Mouse (Mus musculus) forebrain, embryonic 14.5 days (tissue): ENCODE measurements around the gene Creb5. TPM values are rescaled to one million over a fixed set of nuclear protein-coding genes. Genes with fewer than 3 reads are reported as not detected.

Experiments
- ATAC-seq: fragments of 200-750 bp; cut with Nextera tagmentation; 2 replicates; pipeline ENCODE4 v1.8.0; 2017; ENCODE audit warnings: mild to moderate bottlenecking, moderate library complexity
- DNase-seq: peaks from one replicate; pipeline ENCODE4 v3.0.0-alpha.2; 2015; ENCODE audit warnings: low spot score
- H3K27ac ChIP-seq: fragments of 300-500 bp; sonication (generic); 2 replicates; pipeline ENCODE4 v1.5.1; 2014; ENCODE audit warnings: low read depth, mild to moderate bottlenecking, control low read depth, low read length, moderate library complexity
- H3K27me3 ChIP-seq: fragments of 300-500 bp; sonication (generic); replicated peaks from 2 replicates; pipeline ENCODE4 v1.6.1; 2014; ENCODE audit warnings: low read length, control low read depth, mixed read lengths; ENCODE audit not compliant: control insufficient read depth, insufficient read depth
- H3K36me3 ChIP-seq: fragments of 300-500 bp; sonication (generic); 2 replicates; pipeline ENCODE4 v1.6.1; 2014; ENCODE audit warnings: low read length, control low read depth; ENCODE audit not compliant: control insufficient read depth, insufficient read depth
- H3K4me1 ChIP-seq: fragments of 300-500 bp; sonication (generic); 2 replicates; pipeline ENCODE4 v1.6.1; 2014; ENCODE audit warnings: antibody characterized with exemption, low read length, control low read depth; ENCODE audit not compliant: control insufficient read depth, insufficient read depth
- H3K4me2 ChIP-seq: fragments of 300-500 bp; sonication (generic); 2 replicates; pipeline ENCODE4 v1.6.1; 2014; ENCODE audit warnings: mild to moderate bottlenecking, control low read depth, low read length
- H3K4me3 ChIP-seq: fragments of 300-500 bp; sonication (generic); 2 replicates; pipeline ENCODE4 v1.5.1; 2014; ENCODE audit warnings: low read depth, low read length, control low read depth
- H3K9ac ChIP-seq: fragments of 300-500 bp; sonication (generic); 2 replicates; pipeline ENCODE4 v1.6.1; 2014; ENCODE audit warnings: mild to moderate bottlenecking, low read length, control low read depth, moderate library complexity
- H3K9me3 ChIP-seq: fragments of 300-500 bp; sonication (generic); replicated peaks from 2 replicates; pipeline ENCODE4 v1.6.1; 2016; ENCODE audit warnings: low read length, control low read depth, mixed read lengths; ENCODE audit not compliant: control insufficient read depth
- WGBS: fragments of 180-500 bp; shearing (Covaris S2); extraction: QIAGEN DNeasy Blood & Tissue Kit; methylation state at CpG from one replicate; pipeline ENCODE4 v1.1.7; 2014; 5-methylcytosine and 5-hydroxymethylcytosine counted together
- polyA plus RNA-seq: library from polyadenylated mRNA; unstranded; fragments of >200 nt; fragmentation: Nextera tagmentation; extraction: Ambion mirVana; gene quantifications from 2 replicates; pipeline ENCODE4 v1.2.1, GENCODE M21; 2014

Creb5 gene
- polyA plus RNA-seq, 1 experiment from 2014 or later: 8.5 TPM

GRCm38 (mm10) chr6:53604386-53604785 lies 317.3 kb downstream of the Creb5 start:
- Histone ChIP-seq H3K9ac (no peak overlapping the region), H3K27me3 (no peaks in the 10 kb centered on the region), H3K4me2 (no peak overlapping the region), H3K9me3 (no peaks in the 10 kb centered on the region), H3K4me3 (no peak overlapping the region), H3K4me1 (no peaks in the 10 kb centered on the region), H3K36me3 (no peaks in the 10 kb centered on the region), H3K27ac (no peak overlapping the region)
- ATAC-seq (no peak), DNase-seq (no peak)
- 69% methylated on average over 3 of the region's 3 CpGs for WGBS

GRCm38 (mm10) chr6:53605184-53605583 lies 318.1 kb downstream of the Creb5 start:
- H3K9ac ChIP-seq: no peak overlapping the region

GRCm38 (mm10) chr6:53611451-53611945 lies 324.4 kb downstream of the Creb5 start:
- Histone ChIP-seq H3K36me3 (no peaks in the 10 kb centered on the region), H3K9me3 (no peaks in the 10 kb centered on the region), H3K4me2 (no peak overlapping the region), H3K27me3 (no peaks in the 10 kb centered on the region), H3K4me3 (no peak overlapping the region), H3K27ac (no peak overlapping the region), H3K9ac (no peak overlapping the region), H3K4me1 (peaks cover 9% of the 10 kb centered on the region; the same call in 1 of the 2 replicates)
- WGBS: 85% methylated on average over 5 of the region's 5 CpGs
- no peak for DNase-seq
- ATAC-seq: no peak

More at GRCm38 (mm10) chr6:53605184-53605583, 318.1 kb downstream of the Creb5 start:
- no peak overlapping the region for H3K4me3 ChIP-seq
- ATAC-seq (no peak), DNase-seq (no peak)
- H3K4me1 ChIP-seq: no peaks in the 10 kb centered on the region
- H3K4me2 ChIP-seq: no peak overlapping the region
- H3K27ac ChIP-seq: no peak overlapping the region
- H3K27me3 ChIP-seq: no peaks in the 10 kb centered on the region
- H3K9me3 ChIP-seq: no peaks in the 10 kb centered on the region
- WGBS: 67% methylated on average over 2 of the region's 2 CpGs
- no peaks in the 10 kb centered on the region for H3K36me3 ChIP-seq

- DNase-seq (no peak), ATAC-seq (no peak)
- no peak overlapping the region for H3K27ac ChIP-seq
- no peaks in the 10 kb centered on the region for H3K27me3 ChIP-seq
- no peak overlapping the region for H3K4me3 ChIP-seq
- no peak overlapping the region for H3K4me2 ChIP-seq
- H3K4me1 ChIP-seq: peaks cover 9% of the 10 kb centered on the region; the same call in 1 of the 2 replicates
- H3K36me3 ChIP-seq: no peaks in the 10 kb centered on the region
- H3K9ac ChIP-seq: no peak overlapping the region
- 42% methylated on average over 6 of the region's 6 CpGs for WGBS
- no peaks in the 10 kb centered on the region for H3K9me3 ChIP-seq
Observed at GRCm38 (mm10) chr6:53612681-53613080, 325.6 kb downstream of the Creb5 start.

- DNase-seq (no peak), ATAC-seq (no peak)
- Histone ChIP-seq H3K27me3 (no peaks in the 10 kb centered on the region), H3K36me3 (no peaks in the 10 kb centered on the region), H3K4me1 (peaks cover 9% of the 10 kb centered on the region; the same call in 1 of the 2 replicates), H3K4me2 (no peak overlapping the region), H3K4me3 (no peak overlapping the region), H3K9me3 (no peaks in the 10 kb centered on the region), H3K27ac (no peak overlapping the region), H3K9ac (no peak overlapping the region)
- 58% methylated on average over 9 of the region's 9 CpGs for WGBS
Observed at GRCm38 (mm10) chr6:53615440-53616211, 328.6 kb downstream of the Creb5 start.

DNA sequence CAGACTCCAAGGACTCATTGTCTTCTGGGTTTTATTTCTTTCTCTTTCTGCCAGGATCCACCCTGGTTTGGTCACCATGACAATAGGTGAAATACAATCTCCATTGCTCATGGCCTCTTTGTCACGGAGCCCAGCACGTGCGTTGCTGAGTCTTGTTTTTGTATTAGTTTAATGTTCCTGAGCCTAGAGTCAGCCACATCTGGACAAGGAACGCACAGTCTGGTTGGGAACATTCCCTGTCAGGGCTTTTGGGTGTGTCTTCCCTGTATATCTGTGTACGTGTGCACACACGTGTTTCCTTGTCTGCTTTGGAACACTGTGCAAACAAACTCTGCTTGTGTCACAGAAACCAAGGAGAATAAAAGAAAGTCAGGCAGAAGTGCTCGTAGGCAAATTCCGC lies 331.1 kb downstream of the Creb5 start:
- WGBS: 81% methylated on average over 8 of the region's 8 CpGs
- H3K4me3 ChIP-seq: no peak overlapping the region
- no peak overlapping the region for H3K27ac ChIP-seq
- H3K9me3 ChIP-seq: no peaks in the 10 kb centered on the region
- DNase-seq (no peak), ATAC-seq (no peak)
- H3K27me3 ChIP-seq: no peaks in the 10 kb centered on the region
- no peak overlapping the region for H3K9ac ChIP-seq
- no peaks in the 10 kb centered on the region for H3K36me3 ChIP-seq
- no peak overlapping the region for H3K4me2 ChIP-seq
- H3K4me1 ChIP-seq: peaks cover 8% of the 10 kb centered on the region; the same call in 1 of the 2 replicates

- Histone ChIP-seq H3K27ac (no peak overlapping the region), H3K4me1 (peaks cover 16% of the 10 kb centered on the region; the same call in 1 of the 2 replicates), H3K9ac (no peak overlapping the region), H3K4me2 (no peak overlapping the region), H3K4me3 (no peak overlapping the region), H3K36me3 (no peaks in the 10 kb centered on the region), H3K9me3 (no peaks in the 10 kb centered on the region), H3K27me3 (no peaks in the 10 kb centered on the region)
- 76% methylated on average over 1 of the region's 1 CpGs for WGBS
- DNase-seq (no peak), ATAC-seq (no peak)
Observed at GRCm38 (mm10) chr6:53619676-53620075, 332.6 kb downstream of the Creb5 start.

- DNase-seq (no peak), ATAC-seq (no peak)
- H3K9ac ChIP-seq: no peak overlapping the region
- no peak overlapping the region for H3K4me3 ChIP-seq
- H3K9me3 ChIP-seq: no peaks in the 10 kb centered on the region
- no peaks in the 10 kb centered on the region for H3K27me3 ChIP-seq
- WGBS: 92% methylated on average over 5 of the region's 5 CpGs
- H3K4me1 ChIP-seq: peaks cover 11% of the 10 kb centered on the region; the same call in 1 of the 2 replicates
- no peaks in the 10 kb centered on the region for H3K36me3 ChIP-seq
- no peak overlapping the region for H3K27ac ChIP-seq
- no peak overlapping the region for H3K4me2 ChIP-seq
Observed at GRCm38 (mm10) chr6:53621295-53621694, 334.2 kb downstream of the Creb5 start.
